ENCODE assay signal across 10 mouse cellular contexts in the genomic region with DNA sequence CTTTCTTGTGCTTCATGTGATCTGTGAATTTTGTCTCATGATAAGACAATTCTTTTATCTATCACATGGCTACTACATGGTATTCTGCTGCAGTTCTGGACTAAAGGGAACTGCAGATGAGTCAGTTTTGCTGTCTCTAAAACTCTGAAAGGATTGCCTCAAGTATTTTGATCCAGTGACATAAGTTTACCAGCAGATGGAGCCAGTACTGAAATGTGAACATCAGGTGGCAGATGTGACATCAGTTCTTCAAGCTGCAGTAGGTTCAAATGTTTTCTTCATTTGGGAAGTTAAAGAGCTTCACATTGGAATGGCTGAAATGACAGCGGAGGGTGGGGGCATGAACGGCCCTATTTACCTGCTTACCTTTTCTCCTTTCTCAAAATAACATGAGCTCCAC.
DNase-seq lines count a peak whose midpoint lies in the region; ATAC-seq and TF ChIP-seq lines count a peak whose summit lies in the region.
"Had no signal": no experiment of that assay in that cellular context is flagged by ENCODE, and none has a peak within 500 bp of the region (broad histone marks: within the 10 kb centered on the region; RNA-seq: fewer than 3 reads in every experiment).

No protein-coding gene starts in this region.

- no peaks in the 10 kb centered on the region for H3K9me3 ChIP-seq in kidney, embryonic 15.5 days (replicated peaks)
- H3K9me3 ChIP-seq in MEL (replicated peaks; ENCODE audit: insufficient read depth, low read length): no peaks in the 10 kb centered on the region
- H3K9me3 ChIP-seq: midbrain, embryonic 12.5 days had no signal

- no peaks in the 10 kb centered on the region for H3K36me3 ChIP-seq in kidney, adult 2 months (ENCODE audit: control insufficient read depth, insufficient read depth, low read length)
- no peaks in the 10 kb centered on the region for H3K36me3 ChIP-seq in kidney, embryonic 15.5 days
- H3K36me3 ChIP-seq in MEL (ENCODE audit: control insufficient read depth in 1 of 2, insufficient read depth in 2 of 2, low read length in 2 of 2): no peaks in the 10 kb centered on the region
- H3K36me3 ChIP-seq: midbrain, embryonic 12.5 days had no signal

- no peak overlapping the region for H3K27ac ChIP-seq in kidney, adult 2 months (ENCODE audit: insufficient read depth, low read depth, low read length)
- no peak overlapping the region for H3K27ac ChIP-seq in kidney, embryonic 15.5 days
- no peak overlapping the region for H3K27ac ChIP-seq in MEL (ENCODE audit: control insufficient read depth, low read depth, low read length)
- H3K27ac ChIP-seq: midbrain, embryonic 12.5 days had no signal

- peak; percentile 81 for TF ChIP-seq RAD21 in MEL (IDR thresholded peaks at IDR 0.05; ENCODE audit: low read depth, low read length)

- peak; percentile 38 for DNase-seq in kidney, adult 2 months
- peak; percentile 33 for DNase-seq in A20 (ENCODE audit: low read depth, low spot score)
- DNase-seq in MEL (ENCODE audit: low read depth, low spot score): peak; percentile 71
- DNase-seq in right cerebral cortex, adult 18-20 months: no peak
- DNase-seq in right cerebral cortex, adult 2 months (ENCODE audit: low spot score in 2 of 2): no peak
- DNase-seq in adrenal gland, adult 8-10 months: no peak
- DNase-seq: gastrocnemius, postnatal 36 days had no signal

- no peak for TF ChIP-seq EP300 in MEL (IDR thresholded peaks at IDR 0.05; ENCODE audit: low read depth in 1 of 2, low read length in 2 of 2)

- peaks cover 5% of the 10 kb centered on the region; the same call in 1 of the 2 replicates for H3K4me1 ChIP-seq in kidney, adult 2 months (ENCODE audit: control insufficient read depth, insufficient read depth, low read length)
- H3K4me1 ChIP-seq in kidney, embryonic 15.5 days: 0 out of 2 replicates have a peak, but pooled peaks cover 3% of the 10 kb centered on the region
- H3K4me1 ChIP-seq in MEL (ENCODE audit: control insufficient read depth in 1 of 2, insufficient read depth in 2 of 2, low read length in 2 of 2): no peaks in the 10 kb centered on the region
- H3K4me1 ChIP-seq: midbrain, embryonic 12.5 days had no signal

- peak; percentile 15; the same call in 1 of the 2 replicates for TF ChIP-seq CTCF in kidney, adult 2 months (conservative IDR thresholded peaks at IDR 0.05; ENCODE audit: insufficient read depth, insufficient read length, low read depth, low read length)
- peak; percentile 13 to 79 (median 48); a peak in 5 of 6 replicates for TF ChIP-seq CTCF in MEL (IDR thresholded peaks at IDR 0.05 in 2 of 3, conservative IDR thresholded peaks at IDR 0.05 in 1 of 3; ENCODE audit: control insufficient read depth in 1 of 3, insufficient read depth in 1 of 3, low read depth in 2 of 3, low read length in 3 of 3, poor library complexity in 1 of 3, severe bottlenecking in 1 of 3)

- no peaks in the 10 kb centered on the region for H3K79me2 ChIP-seq in MEL (ENCODE audit: control insufficient read depth, insufficient read depth, low read length, poor library complexity)

- TF ChIP-seq POLR2A in kidney, adult 2 months (IDR thresholded peaks at IDR 0.05; ENCODE audit: low read depth, low read length): no peak
- TF ChIP-seq POLR2A in MEL (IDR thresholded peaks at IDR 0.05; ENCODE audit: control insufficient read depth in 1 of 2, insufficient read depth in 1 of 2, low read depth in 1 of 2, low read length in 2 of 2, poor library complexity in 1 of 2): no peak

- H3K9ac ChIP-seq in kidney, embryonic 15.5 days: no peak overlapping the region
- no peak overlapping the region for H3K9ac ChIP-seq in MEL (ENCODE audit: control insufficient read depth, low read depth, low read length, poor library complexity, severe bottlenecking)
- H3K9ac ChIP-seq: midbrain, embryonic 12.5 days had no signal

- H3K27me3 ChIP-seq in kidney, adult 2 months (replicated peaks; ENCODE audit: control insufficient read depth, insufficient read depth, low read length): no peaks in the 10 kb centered on the region
- H3K27me3 ChIP-seq in kidney, embryonic 15.5 days: no peaks in the 10 kb centered on the region
- peaks cover 0 to 3% of the 10 kb centered on the region in 2 experiments; a peak in 3 of 4 replicates for H3K27me3 ChIP-seq in MEL (ENCODE audit: control insufficient read depth in 1 of 2, insufficient read depth in 2 of 2, low read length in 2 of 2)
- H3K27me3 ChIP-seq: midbrain, embryonic 12.5 days had no signal

- H3K4me2 ChIP-seq in kidney, embryonic 15.5 days: no peak overlapping the region
- H3K4me2 ChIP-seq: midbrain, embryonic 12.5 days had no signal

- no peak for ATAC-seq in kidney, embryonic 15.5 days (replicated peaks; ENCODE audit: low FRiP score)
- peak; percentile 67; the same call in 1 of the 2 replicates for ATAC-seq in granulocyte monocyte progenitor cell, adult 5-6 weeks (replicated peaks; ENCODE audit: poor library complexity, severe bottlenecking)

- 66% methylated on average over 2 of the region's 2 CpGs for WGBS in kidney, adult 2 months
- 80% methylated on average over 2 of the region's 2 CpGs for WGBS in kidney, embryonic 15.5 days

- no peak overlapping the region for H3K4me3 ChIP-seq in kidney, adult 2 months (ENCODE audit: insufficient read depth, low read depth, low read length)
- no peak overlapping the region for H3K4me3 ChIP-seq in kidney, embryonic 15.5 days (replicated peaks)
- H3K4me3 ChIP-seq in MEL (ENCODE audit: control insufficient read depth in 1 of 2, insufficient read depth in 1 of 2, low read depth in 2 of 2, low read length in 2 of 2): no peak overlapping the region
- H3K4me3 ChIP-seq: midbrain, embryonic 12.5 days had no signal

TF ChIP-seq in MEL, 35 proteins besides CTCF, POLR2A, EP300 and RAD21:
- TF ChIP-seq MAZ (IDR thresholded peaks at IDR 0.05; ENCODE audit: low read depth, low read length) (no peak), MEF2A (IDR thresholded peaks at IDR 0.05; ENCODE audit: extremely low read depth, insufficient replicate concordance, low read depth, low read length, poor library complexity, severe bottlenecking) (no peak), MYC (IDR thresholded peaks at IDR 0.05; ENCODE audit: low read depth, low read length) (no peak), USF1 (IDR thresholded peaks at IDR 0.05; ENCODE audit: low read depth, low read length) (no peak), TAL1 (IDR thresholded peaks at IDR 0.05; ENCODE audit: low read length) (no peak), SIN3A (IDR thresholded peaks at IDR 0.05; ENCODE audit: low read length) (peak; percentile 49), POLR2AphosphoS5 (IDR thresholded peaks at IDR 0.05; ENCODE audit: borderline replicate concordance, low read depth, low read length) (no peak), CHD1 (IDR thresholded peaks at IDR 0.05; ENCODE audit: low read depth, low read length) (no peak), RCOR1 (IDR thresholded peaks at IDR 0.05; ENCODE audit: low read depth, low read length) (0 out of 2 replicates have a peak, but pooled peaks have one; percentile 14), TBP (IDR thresholded peaks at IDR 0.05; ENCODE audit: low read depth, low read length) (no peak), ZC3H11A (IDR thresholded peaks at IDR 0.05; ENCODE audit: low read depth, low read length) (peak; percentile 86), UBTF (IDR thresholded peaks at IDR 0.05; ENCODE audit: borderline replicate concordance, insufficient read depth, low read depth, low read length) (no peak), CHD2 (IDR thresholded peaks at IDR 0.05; ENCODE audit: low read length) (no peak), ELF1 (IDR thresholded peaks at IDR 0.05; ENCODE audit: low read depth, low read length) (no peak), GABPA (IDR thresholded peaks at IDR 0.05; ENCODE audit: low read depth, low read length) (no peak), SMC3 (IDR thresholded peaks at IDR 0.05; ENCODE audit: low read depth, low read length) (peak; percentile 96), MXI1 (IDR thresholded peaks at IDR 0.05; ENCODE audit: low read depth, low read length) (no peak), KAT2A (conservative IDR thresholded peaks at IDR 0.05; ENCODE audit: low read depth, low read length) (no peak), MYB (IDR thresholded peaks at IDR 0.05; ENCODE audit: low read depth, low read length) (no peak), JUND (IDR thresholded peaks at IDR 0.05; ENCODE audit: low read depth, low read length) (no peak)

Comparison
In these comparisons a context has a peak if more than half of its experiments do, and no peak if none do; other contexts are left out.
1. DNase-seq: peak in kidney, adult 2 months (single experiment), A20 (single experiment) and MEL (single experiment); none in right cerebral cortex, adult 18-20 months (single experiment), right cerebral cortex, adult 2 months (0 of 2) and adrenal gland, adult 8-10 months (single experiment).